Mouse (Mus musculus) olfactory bulb, adult 2 months (tissue): Measurements from ENCODE around the gene Slc38a8. TPM values are rescaled to one million over a fixed set of nuclear protein-coding genes. Genes with fewer than 3 reads are reported as not detected.

Experiments used
- H3K27ac ChIP-seq: fragments of 200-500 bp; 2 replicates; pipeline ENCODE4 v1.5.1; 2012; ENCODE audit warnings: low read depth, low read length; ENCODE audit not compliant: insufficient read depth
- H3K4me1 ChIP-seq: fragments of 200-500 bp; 2 replicates; pipeline ENCODE4 v1.6.1; 2012; ENCODE audit warnings: low read length; ENCODE audit not compliant: control insufficient read depth, insufficient read depth
- H3K4me3 ChIP-seq: fragments of 200-500 bp; 2 replicates; pipeline ENCODE4 v1.5.1; 2012; ENCODE audit warnings: mild to moderate bottlenecking, low read depth, low read length, moderate library complexity; ENCODE audit not compliant: insufficient read depth
- CTCF ChIP-seq: fragments of 200-500 bp; IDR thresholded peaks from 2 replicates; pipeline ENCODE4 v1.5.1; 2012; ENCODE audit warnings: low read depth, mild to moderate bottlenecking, low read length, moderate library complexity; ENCODE audit not compliant: insufficient read depth
- POLR2A ChIP-seq: fragments of 200-500 bp; IDR thresholded peaks from 2 replicates; pipeline ENCODE4 v1.6.1; 2012; ENCODE audit warnings: mild to moderate bottlenecking, low read depth, low read length, moderate library complexity; ENCODE audit not compliant: insufficient read depth
- WGBS: fragments of 180-500 bp; shearing (Covaris S2); methylation state at CpG from one replicate; pipeline ENCODE4 v1.1.7; 2018; 5-methylcytosine and 5-hydroxymethylcytosine counted together
- polyA plus RNA-seq: library from polyadenylated mRNA; stranded (reverse); fragments of >200 nt; gene quantifications from 2 replicates; pipeline ENCODE4 v1.2.4, GENCODE M21; 2012; ENCODE audit warnings: low replicate concordance; ENCODE audit not compliant: missing spikeins, insufficient read depth, insufficient read length

The Slc38a8 gene
- polyA plus RNA-seq, 1 experiment: not detected

- TF ChIP-seq POLR2A (no peak), CTCF (peak; percentile 87)
- peaks cover 34% of the 10 kb centered on the region for H3K4me1 ChIP-seq
- H3K27ac ChIP-seq: 0 out of 2 replicates have a peak within 1 kb of the TSS, but pooled peaks have one; percentile 24
- H3K4me3 ChIP-seq: peak within 1 kb of the TSS; percentile 50
- WGBS: 5% methylated on average over 43 of the region's 52 CpGs
Observed at GRCm38 (mm10) chr8:119446211-119446989, 55.1 kb downstream of the Slc38a8 start, which contains the start of gene Necab2. TSS of gene Necab2 (plus strand) at chr8:119446719.

GRCm38 (mm10) chr8:119442970-119443369 lies 58.5 kb downstream of the Slc38a8 start:
- TF ChIP-seq CTCF (no peak), POLR2A (no peak)
- Histone ChIP-seq H3K27ac (no peak overlapping the region), H3K4me3 (no peak overlapping the region), H3K4me1 (peaks cover 26% of the 10 kb centered on the region)
- WGBS: 96% methylated on average over 8 of the region's 8 CpGs

- no peak overlapping the region for H3K27ac ChIP-seq
- WGBS: 72% methylated on average over 5 of the region's 5 CpGs
- H3K4me1 ChIP-seq: peaks cover 20% of the 10 kb centered on the region
- H3K4me3 ChIP-seq: no peak overlapping the region
- TF ChIP-seq CTCF: no peak
- no peak for TF ChIP-seq POLR2A
Observed at GRCm38 (mm10) chr8:119442013-119442412, 59.5 kb downstream of the Slc38a8 start.

GRCm38 (mm10) chr8:119440952-119441270 lies 60.6 kb downstream of the Slc38a8 start:
- TF ChIP-seq POLR2A: no peak
- TF ChIP-seq CTCF: no peak
- 21% methylated on average over 1 of the region's 1 CpGs for WGBS

GRCm38 (mm10) chr8:119440250-119440951 lies 61.1 kb downstream of the Slc38a8 start:
- Histone ChIP-seq H3K27ac (no peak overlapping the region), H3K4me3 (no peak overlapping the region), H3K4me1 (peaks cover 20% of the 10 kb centered on the region)
- WGBS: 24% methylated on average over 16 of the region's 16 CpGs
- TF ChIP-seq POLR2A (no peak), CTCF (peak; percentile 84)

More at GRCm38 (mm10) chr8:119440952-119441270, 60.6 kb downstream of the Slc38a8 start:
- H3K27ac ChIP-seq: no peak overlapping the region
- H3K4me3 ChIP-seq: no peak overlapping the region
- peaks cover 20% of the 10 kb centered on the region for H3K4me1 ChIP-seq

- 50% methylated on average over 7 of the region's 7 CpGs for WGBS
- TF ChIP-seq POLR2A (no peak), CTCF (no peak)
- Histone ChIP-seq H3K27ac (no peak overlapping the region), H3K4me1 (peaks cover 20% of the 10 kb centered on the region), H3K4me3 (no peak overlapping the region)
Observed at GRCm38 (mm10) chr8:119439893-119440249, 61.6 kb downstream of the Slc38a8 start.

GRCm38 (mm10) chr8:119439424-119439823 lies 62.1 kb downstream of the Slc38a8 start:
- 94% methylated on average over 2 of the region's 2 CpGs for WGBS
- Histone ChIP-seq H3K4me1 (peaks cover 20% of the 10 kb centered on the region), H3K4me3 (no peak overlapping the region), H3K27ac (no peak overlapping the region)
- TF ChIP-seq POLR2A: no peak
- no peak for TF ChIP-seq CTCF

GRCm38 (mm10) chr8:119438876-119439275 lies 62.6 kb downstream of the Slc38a8 start:
- no peak for TF ChIP-seq CTCF
- TF ChIP-seq POLR2A: no peak
- WGBS: 86% methylated on average over 6 of the region's 6 CpGs
- no peak overlapping the region for H3K27ac ChIP-seq
- H3K4me1 ChIP-seq: peaks cover 20% of the 10 kb centered on the region
- no peak overlapping the region for H3K4me3 ChIP-seq

GRCm38 (mm10) chr8:119437506-119437905 lies 64.0 kb downstream of the Slc38a8 start:
- no peak overlapping the region for H3K27ac ChIP-seq
- H3K4me3 ChIP-seq: no peak overlapping the region
- TF ChIP-seq POLR2A: no peak
- no peak for TF ChIP-seq CTCF
- H3K4me1 ChIP-seq: peaks cover 20% of the 10 kb centered on the region
- 74% methylated on average over 11 of the region's 11 CpGs for WGBS
